Mouse (Mus musculus) hindbrain, embryonic 16.5 days (tissue): ENCODE measurements at regions not wholly inside any gene's neighbourhood (a gene's known extent, or its start where the extent isn't known, plus 50 kb on each side); places are given as distances from the start of the nearest gene placed in this dataset.

Experiments
- ATAC-seq: fragments of 200-750 bp; cut with Nextera tagmentation; 2 replicates; pipeline ENCODE4 v1.8.0; 2017; ENCODE audit warnings: moderate TSS enrichment, moderate library complexity
- H3K27ac ChIP-seq: fragments of 300-500 bp; sonication (generic); 2 replicates; pipeline ENCODE4 v1.5.1; 2014; ENCODE audit warnings: low read depth, mild to moderate bottlenecking, control low read depth, low read length, moderate library complexity
- H3K27me3 ChIP-seq: fragments of 300-500 bp; sonication (generic); replicated peaks from 2 replicates; pipeline ENCODE4 v1.6.1; 2014; ENCODE audit warnings: low read length; ENCODE audit not compliant: control insufficient read depth, insufficient read depth
- H3K36me3 ChIP-seq: fragments of 300-500 bp; sonication (generic); 2 replicates; pipeline ENCODE4 v1.6.1; 2014; ENCODE audit warnings: mild to moderate bottlenecking, low read length, moderate library complexity, mixed read lengths; ENCODE audit not compliant: control insufficient read depth, insufficient read depth
- H3K4me1 ChIP-seq: fragments of 300-500 bp; sonication (generic); 2 replicates; pipeline ENCODE4 v1.6.1; 2014; ENCODE audit warnings: low read depth, low read length; ENCODE audit not compliant: control insufficient read depth, insufficient read depth
- H3K4me2 ChIP-seq: fragments of 300-500 bp; sonication (generic); 2 replicates; pipeline ENCODE4 v1.6.1; 2014; ENCODE audit warnings: mild to moderate bottlenecking, low read length, control low read depth, moderate library complexity
- H3K4me3 ChIP-seq: fragments of 300-500 bp; sonication (generic); 2 replicates; pipeline ENCODE4 v1.5.1; 2014; ENCODE audit warnings: mild to moderate bottlenecking, low read length, control low read depth, moderate library complexity
- H3K9ac ChIP-seq: fragments of 300-500 bp; sonication (generic); 2 replicates; pipeline ENCODE4 v1.6.1; 2014; ENCODE audit warnings: low read depth, mild to moderate bottlenecking, control low read depth, low read length, moderate library complexity
- H3K9me3 ChIP-seq: fragments of 300-500 bp; sonication (generic); 2 replicates; pipeline ENCODE4 v1.6.1; 2014; ENCODE audit warnings: mild to moderate bottlenecking, low read length, moderate library complexity; ENCODE audit not compliant: control insufficient read depth
- WGBS: fragments of 180-500 bp; shearing (Covaris S2); extraction: QIAGEN DNeasy Blood & Tissue Kit; methylation state at CpG from one replicate; pipeline ENCODE4 v1.1.7; 2014; 5-methylcytosine and 5-hydroxymethylcytosine counted together

DNA sequence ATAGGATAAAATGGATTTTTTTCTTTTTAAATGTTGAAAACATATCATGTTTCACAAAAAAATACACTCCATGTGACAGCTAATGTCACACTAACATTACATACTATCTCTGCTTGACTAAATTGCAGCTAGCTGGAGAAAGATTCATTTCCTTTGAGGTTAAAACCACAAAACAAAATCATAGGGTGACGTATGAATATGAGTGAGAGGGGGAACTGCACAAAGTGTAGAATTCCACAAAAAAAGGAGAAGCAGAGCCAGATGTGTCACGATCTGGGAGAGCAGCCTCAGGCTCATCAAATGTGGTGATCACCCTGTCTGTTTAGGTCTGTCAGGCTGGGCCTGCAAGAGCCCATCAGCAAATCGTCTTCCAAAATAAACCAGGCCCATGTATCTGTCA is 593.7 kb upstream of the Kirrel3 start:
- WGBS = 62% methylated on average over 3 of the region's 3 CpGs
- H3K27ac ChIP-seq = no peak overlapping the region
- no peaks in the 10 kb centered on the region for H3K4me1 ChIP-seq
- no peak for ATAC-seq
- H3K4me2 ChIP-seq = no peak overlapping the region
- H3K9ac ChIP-seq = no peak overlapping the region
- no peak overlapping the region for H3K4me3 ChIP-seq
- no peaks in the 10 kb centered on the region for H3K9me3 ChIP-seq
- H3K27me3 ChIP-seq = no peaks in the 10 kb centered on the region
- no peaks in the 10 kb centered on the region for H3K36me3 ChIP-seq

DNA sequence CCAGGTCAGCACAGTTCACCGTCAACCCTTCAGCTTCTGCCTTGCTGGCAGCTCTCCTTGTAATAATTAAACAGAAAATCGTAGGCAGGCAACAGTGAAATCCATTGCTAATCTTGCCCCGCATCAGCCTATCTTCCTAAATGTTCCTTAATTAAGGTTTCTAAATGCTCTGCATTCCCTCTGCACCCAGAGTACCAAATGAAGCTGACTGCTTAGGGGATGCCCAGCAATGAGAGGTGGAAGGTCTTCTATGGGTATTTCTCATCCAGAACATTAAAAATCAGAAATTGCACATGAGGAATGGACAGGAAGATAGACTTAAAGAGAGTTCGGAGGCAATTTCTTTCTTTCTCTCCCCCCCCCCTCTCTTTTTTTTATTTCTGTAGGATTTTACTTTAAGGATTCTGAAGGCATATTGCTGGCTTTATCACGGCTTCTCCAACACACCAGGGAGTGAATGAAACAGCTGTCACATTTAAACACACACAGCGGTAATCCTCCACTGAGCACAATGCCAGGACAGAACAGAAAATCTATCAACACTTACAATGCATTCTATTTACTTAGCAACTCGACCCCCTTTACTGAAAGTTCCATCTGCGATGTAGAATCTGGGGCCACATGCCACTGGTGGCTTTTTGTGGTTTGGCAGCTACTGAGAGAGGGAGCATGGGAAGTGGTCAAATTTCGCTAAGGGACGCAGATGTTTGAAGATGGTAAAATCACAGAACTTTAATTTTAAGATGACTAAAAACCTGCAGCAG is 584.2 kb upstream of the Kirrel3 start:
- Histone ChIP-seq H3K4me2 (no peak overlapping the region), H3K9me3 (no peaks in the 10 kb centered on the region), H3K4me1 (peaks cover 3% of the 10 kb centered on the region), H3K4me3 (no peak overlapping the region), H3K9ac (no peak overlapping the region), H3K27ac (no peak overlapping the region), H3K36me3 (no peaks in the 10 kb centered on the region), H3K27me3 (no peaks in the 10 kb centered on the region)
- WGBS = 22% methylated on average over 10 of the region's 10 CpGs
- peak; percentile 79 for ATAC-seq

DNA sequence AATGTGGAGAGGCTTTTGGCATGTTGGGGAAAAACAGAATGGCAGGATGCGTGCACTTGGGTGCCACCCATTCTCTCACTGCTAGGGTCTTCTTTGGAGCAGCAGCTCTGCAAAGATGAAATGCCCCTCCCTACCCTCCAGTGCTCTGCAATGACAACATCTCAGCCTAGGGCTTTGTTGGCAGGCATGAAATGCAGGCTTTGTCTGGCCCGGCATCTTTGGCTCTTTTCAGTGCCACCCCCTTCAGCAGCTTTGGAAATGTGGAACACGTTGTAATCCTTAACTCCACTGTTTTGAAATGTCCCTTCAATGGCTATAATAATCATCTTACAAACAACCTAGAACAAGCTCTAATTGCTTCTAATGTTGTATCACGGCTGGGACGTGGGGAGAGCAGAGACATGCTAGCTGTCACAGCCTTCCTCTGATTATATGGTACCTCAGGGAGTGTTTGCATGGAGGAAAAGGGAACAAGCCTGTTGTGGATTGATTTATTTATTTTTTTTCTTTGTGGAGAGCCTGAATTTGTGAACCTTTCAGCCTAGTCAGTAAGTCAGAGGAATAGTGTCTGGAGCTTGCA is 581.6 kb upstream of the Kirrel3 start:
- 20% methylated on average over 5 of the region's 5 CpGs for WGBS
- Histone ChIP-seq H3K36me3 (no peaks in the 10 kb centered on the region), H3K27ac (no peak overlapping the region), H3K4me1 (peaks cover 3% of the 10 kb centered on the region), H3K9me3 (no peaks in the 10 kb centered on the region), H3K27me3 (no peaks in the 10 kb centered on the region), H3K9ac (no peak overlapping the region), H3K4me2 (no peak overlapping the region), H3K4me3 (no peak overlapping the region)
- ATAC-seq = no peak

DNA sequence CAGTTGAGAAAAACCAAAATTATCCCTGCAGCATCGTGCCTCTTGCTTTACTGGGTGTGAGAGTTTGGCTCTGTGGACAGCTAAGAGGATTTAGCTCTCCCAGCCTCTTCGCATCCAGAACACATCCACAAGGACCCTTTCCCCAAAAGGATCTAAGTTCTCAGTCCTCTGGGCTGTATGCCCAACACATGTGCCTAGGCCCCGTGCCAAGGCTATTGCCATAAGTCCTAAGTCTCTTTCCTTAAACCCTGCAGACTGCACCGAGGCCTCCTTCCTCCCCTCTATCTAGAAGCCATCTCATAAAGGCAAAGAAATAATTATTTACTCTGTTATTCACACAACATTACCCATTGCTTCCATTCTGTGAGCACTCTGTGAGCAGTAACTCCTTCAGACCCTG is 570.8 kb upstream of the Kirrel3 start:
- H3K27me3 ChIP-seq = no peaks in the 10 kb centered on the region
- no peak overlapping the region for H3K4me2 ChIP-seq
- no peaks in the 10 kb centered on the region for H3K4me1 ChIP-seq
- no peak overlapping the region for H3K9ac ChIP-seq
- no peaks in the 10 kb centered on the region for H3K9me3 ChIP-seq
- ATAC-seq = no peak
- 73% methylated on average over 4 of the region's 4 CpGs for WGBS
- no peak overlapping the region for H3K4me3 ChIP-seq
- no peak overlapping the region for H3K27ac ChIP-seq
- no peaks in the 10 kb centered on the region for H3K36me3 ChIP-seq

DNA sequence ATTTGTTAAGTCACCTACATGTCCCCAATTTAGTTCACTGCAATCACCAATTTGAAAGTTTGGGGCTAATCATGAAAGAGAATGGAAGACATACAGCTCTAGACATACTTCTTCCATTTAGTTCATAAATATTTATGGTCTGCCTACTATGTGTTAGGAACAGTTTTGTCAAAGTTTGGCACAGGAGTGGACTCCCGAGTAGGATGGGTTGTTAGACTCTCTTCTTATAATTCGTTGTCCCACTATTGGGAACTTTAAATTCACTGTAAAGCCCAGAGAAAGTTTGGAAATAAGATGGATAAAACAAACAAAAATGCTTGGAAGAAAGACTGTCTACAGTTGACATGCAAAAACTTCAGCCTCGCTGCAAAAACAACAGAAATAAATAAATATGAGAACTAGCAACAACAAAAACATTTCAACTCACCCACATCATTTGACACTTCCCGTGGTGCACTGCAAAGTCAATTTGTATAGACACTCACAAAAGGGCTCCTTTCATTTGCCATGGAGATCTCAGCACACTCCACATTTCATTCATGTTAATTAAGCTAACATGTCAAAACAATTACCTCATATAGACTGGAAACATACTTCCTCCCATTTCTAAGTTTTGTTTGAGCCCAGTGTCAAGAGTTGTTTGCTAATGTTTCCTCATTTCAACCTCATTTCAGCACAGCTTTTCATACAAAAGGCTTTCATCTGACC is 570.2 kb upstream of the Kirrel3 start:
- no peak overlapping the region for H3K4me2 ChIP-seq
- no peaks in the 10 kb centered on the region for H3K9me3 ChIP-seq
- ATAC-seq = no peak
- 66% methylated on average over 4 of the region's 4 CpGs for WGBS
- H3K36me3 ChIP-seq = no peaks in the 10 kb centered on the region
- no peaks in the 10 kb centered on the region for H3K4me1 ChIP-seq
- H3K27me3 ChIP-seq = no peaks in the 10 kb centered on the region
- H3K9ac ChIP-seq = no peak overlapping the region
- H3K4me3 ChIP-seq = no peak overlapping the region
- no peak overlapping the region for H3K27ac ChIP-seq

DNA sequence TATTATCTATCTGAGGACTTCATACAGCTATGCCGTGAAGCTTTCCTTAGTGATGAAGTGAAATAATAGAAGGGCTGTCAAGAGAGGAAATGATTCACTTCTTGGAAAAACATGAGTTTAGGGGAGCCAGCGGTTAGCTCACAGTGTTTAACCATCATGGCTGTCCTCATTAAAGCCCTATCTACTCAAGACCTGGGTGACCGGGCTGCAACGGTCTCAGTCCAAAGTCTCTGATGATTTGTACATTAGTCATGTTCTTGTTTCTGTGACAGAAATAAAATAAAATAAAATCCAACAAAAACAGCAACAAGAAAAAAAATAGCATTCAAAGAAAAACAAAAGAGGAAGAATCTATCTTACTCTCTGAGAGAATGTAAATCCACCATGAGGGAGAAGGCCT is 555.4 kb upstream of the Kirrel3 start:
- Histone ChIP-seq H3K27me3 (no peaks in the 10 kb centered on the region), H3K27ac (no peak overlapping the region), H3K4me1 (no peaks in the 10 kb centered on the region), H3K9me3 (no peaks in the 10 kb centered on the region), H3K4me3 (no peak overlapping the region), H3K4me2 (no peak overlapping the region), H3K9ac (no peak overlapping the region), H3K36me3 (no peaks in the 10 kb centered on the region)
- WGBS = 82% methylated on average over 4 of the region's 4 CpGs
- no peak for ATAC-seq

DNA sequence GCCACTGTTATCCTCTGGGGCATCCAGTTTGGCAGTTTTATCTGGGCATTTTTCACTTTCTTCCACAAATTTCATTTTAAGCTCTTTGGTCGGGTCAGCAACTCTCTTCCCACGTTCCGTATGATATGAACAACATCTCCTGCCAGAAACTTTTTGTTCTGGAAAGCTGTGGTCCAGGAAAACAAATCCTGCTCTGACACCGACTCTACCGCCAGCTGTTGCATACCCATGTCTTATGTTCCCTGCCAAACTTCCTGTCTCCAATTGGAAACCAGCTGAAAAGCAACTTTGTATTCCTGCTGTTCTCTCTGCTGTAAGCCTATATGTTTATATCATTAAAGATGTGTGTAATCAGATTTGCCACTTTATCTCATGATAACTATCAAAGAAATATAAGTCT is 551.6 kb upstream of the Kirrel3 start:
- WGBS = 85% methylated on average over 5 of the region's 5 CpGs
- H3K27me3 ChIP-seq = no peaks in the 10 kb centered on the region
- H3K9me3 ChIP-seq = no peaks in the 10 kb centered on the region
- no peak for ATAC-seq
- H3K4me2 ChIP-seq = no peak overlapping the region
- no peak overlapping the region for H3K27ac ChIP-seq
- no peak overlapping the region for H3K4me3 ChIP-seq
- H3K4me1 ChIP-seq = no peaks in the 10 kb centered on the region
- no peak overlapping the region for H3K9ac ChIP-seq
- H3K36me3 ChIP-seq = no peaks in the 10 kb centered on the region

DNA sequence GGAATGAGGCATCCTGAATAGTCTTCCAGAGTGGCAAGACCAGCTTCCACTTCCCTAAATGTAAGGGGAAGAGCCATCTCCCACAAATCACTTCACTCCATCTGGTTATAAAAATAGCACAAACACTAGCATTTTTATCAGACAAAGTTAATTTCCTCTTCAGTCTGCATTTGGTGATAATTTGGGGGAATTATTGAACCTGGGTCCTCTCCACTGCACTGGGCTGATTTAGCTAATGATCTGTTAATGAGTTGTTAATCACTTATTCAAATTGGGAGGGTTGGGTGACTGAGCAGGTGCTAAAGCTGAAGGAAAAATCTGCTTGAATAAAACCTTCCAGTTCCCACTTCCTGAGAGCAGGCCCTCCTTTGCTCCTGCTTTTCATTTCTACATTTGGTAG is 531.4 kb upstream of the Kirrel3 start:
- Histone ChIP-seq H3K9me3 (no peaks in the 10 kb centered on the region), H3K4me2 (no peak overlapping the region), H3K4me1 (no peaks in the 10 kb centered on the region), H3K9ac (no peak overlapping the region), H3K27me3 (no peaks in the 10 kb centered on the region), H3K36me3 (no peaks in the 10 kb centered on the region), H3K4me3 (no peak overlapping the region), H3K27ac (no peak overlapping the region)
- ATAC-seq = no peak
